Mouse (Mus musculus) embryo, embryonic 10 days (tissue): ENCODE data around the gene Acoxl.
A peak's percentile ranks its signal among the peaks of the same experiment; 100 is the strongest.

Experiments
- DNase-seq: peaks from one replicate; pipeline ENCODE4 v3.0.0-alpha.2; 2015; ENCODE audit warnings: low spot score

Acoxl gene

GRCm38 (mm10) chr2:128140183-128140582 lies 301.5 kb downstream of the Acoxl start:
- no peak for DNase-seq

- no peak for DNase-seq
Observed at GRCm38 (mm10) chr2:128143992-128144391, 305.3 kb downstream of the Acoxl start.

- no peak for DNase-seq
Observed at GRCm38 (mm10) chr2:128145433-128145832, 306.8 kb downstream of the Acoxl start.

GRCm38 (mm10) chr2:128149596-128149995 lies 310.9 kb downstream of the Acoxl start:
- no peak for DNase-seq

GRCm38 (mm10) chr2:128152211-128152610 lies 313.5 kb downstream of the Acoxl start:
- no peak for DNase-seq

- DNase-seq, result no peak
Observed at GRCm38 (mm10) chr2:128152845-128153550, 314.3 kb downstream of the Acoxl start.

GRCm38 (mm10) chr2:128153551-128153910 lies 314.9 kb downstream of the Acoxl start:
- DNase-seq, result no peak

GRCm38 (mm10) chr2:128155412-128156066 lies 316.9 kb downstream of the Acoxl start:
- DNase-seq, result no peak

- no peak for DNase-seq
Observed at GRCm38 (mm10) chr2:128156067-128156462, 317.4 kb downstream of the Acoxl start.

- DNase-seq, result no peak
Observed at GRCm38 (mm10) chr2:128156557-128157412, 318.1 kb downstream of the Acoxl start.

- DNase-seq, result peak; percentile 54
Observed at GRCm38 (mm10) chr2:128158734-128159410, 320.2 kb downstream of the Acoxl start.

GRCm38 (mm10) chr2:128159619-128160125 lies 321.0 kb downstream of the Acoxl start:
- no peak for DNase-seq

GRCm38 (mm10) chr2:128163177-128163576 lies 324.5 kb downstream of the Acoxl start:
- DNase-seq, result no peak

GRCm38 (mm10) chr2:128166623-128167423 lies 328.1 kb downstream of the Acoxl start:
- peak; percentile 22 for DNase-seq

GRCm38 (mm10) chr2:128167930-128168329 lies 329.3 kb downstream of the Acoxl start:
- no peak for DNase-seq

GRCm38 (mm10) chr2:128169486-128169885 lies 330.8 kb downstream of the Acoxl start:
- no peak for DNase-seq

- no peak for DNase-seq
Observed at GRCm38 (mm10) chr2:128169972-128170371, 331.3 kb downstream of the Acoxl start.

GRCm38 (mm10) chr2:128170614-128171013 lies 331.9 kb downstream of the Acoxl start:
- no peak for DNase-seq

- DNase-seq, result no peak
Observed at GRCm38 (mm10) chr2:128172266-128172665, 333.6 kb downstream of the Acoxl start.
